Mouse (Mus musculus): ENCODE results near the gene Cma1. TPM values are rescaled to one million over a fixed set of nuclear protein-coding genes. Genes with fewer than 3 reads are reported as not detected.

The Cma1 gene
- polyA plus RNA-seq, 1 experiment from 2014 or later = not detected

- peak overlapping the region; percentile 56; the same call in 1 of the 2 replicates for H3K27ac ChIP-seq (replicated peaks; ENCODE audit: low read depth, low read length)
- no peak; the same call in 1 of the 2 replicates for ATAC-seq (replicated peaks; ENCODE audit: insufficient number of reproducible peaks, low FRiP score, low TSS enrichment, low read depth)
These were observed 44.1 kb downstream of the Cma1 start for GRCm38 (mm10) chr14:55900414-55900755.

GRCm38 (mm10) chr14:55899701-55900413, 44.6 kb downstream of the Cma1 start, which contains the start of gene Sdr39u1:
TSS of gene Sdr39u1 (minus strand) at chr14:55900293.
- WGBS = 3% methylated on average over 39 of the region's 39 CpGs
- H3K4me3 ChIP-seq (ENCODE audit: low read depth, low read length) = peak within 1 kb of the TSS; percentile 42
- H3K27ac ChIP-seq (replicated peaks; ENCODE audit: low read depth, low read length) = peak within 1 kb of the TSS; percentile 56
- H3K9ac ChIP-seq (replicated peaks; ENCODE audit: low read length) = peak within 1 kb of the TSS; percentile 79
- H3K9me3 ChIP-seq (replicated peaks; ENCODE audit: control insufficient read depth, low read length) = no peaks in the 10 kb centered on the region
- H3K4me2 ChIP-seq (ENCODE audit: low read depth, low read length) = peak within 1 kb of the TSS; percentile 88
- H3K36me3 ChIP-seq (replicated peaks; ENCODE audit: control insufficient read depth, insufficient read depth, low read depth, low read length) = peaks cover 3% of the 10 kb centered on the region; the same call in 1 of the 2 replicates
- DNase-seq (ENCODE audit: low spot score) (peak; percentile 93), ATAC-seq (replicated peaks; ENCODE audit: insufficient number of reproducible peaks, low FRiP score, low TSS enrichment, low read depth) (peak; percentile 86)
- H3K27me3 ChIP-seq (ENCODE audit: control insufficient read depth, insufficient read depth, low read length) = no peaks in the 10 kb centered on the region
- H3K4me1 ChIP-seq (ENCODE audit: control insufficient read depth, insufficient read depth, low read length) = no peaks in the 10 kb centered on the region

More at GRCm38 (mm10) chr14:55900414-55900755, 44.1 kb downstream of the Cma1 start:
- peak overlapping the region; percentile 79 for H3K9ac ChIP-seq (replicated peaks; ENCODE audit: low read length)
- H3K36me3 ChIP-seq (replicated peaks; ENCODE audit: control insufficient read depth, insufficient read depth, low read depth, low read length) = peaks cover 3% of the 10 kb centered on the region; the same call in 1 of the 2 replicates
- H3K4me2 ChIP-seq (ENCODE audit: low read depth, low read length) = peak overlapping the region; percentile 88
- 8% methylated on average over 12 of the region's 12 CpGs for WGBS
- peak overlapping the region; percentile 42 for H3K4me3 ChIP-seq (ENCODE audit: low read depth, low read length)
- H3K27me3 ChIP-seq (ENCODE audit: control insufficient read depth, insufficient read depth, low read length) = no peaks in the 10 kb centered on the region
- no peaks in the 10 kb centered on the region for H3K4me1 ChIP-seq (ENCODE audit: control insufficient read depth, insufficient read depth, low read length)
- no peak for DNase-seq (ENCODE audit: low spot score)
- H3K9me3 ChIP-seq (replicated peaks; ENCODE audit: control insufficient read depth, low read length) = no peaks in the 10 kb centered on the region

GRCm38 (mm10) chr14:55898947-55899346, 45.5 kb downstream of the Cma1 start:
- no peak overlapping the region for H3K9ac ChIP-seq (replicated peaks; ENCODE audit: low read length)
- H3K4me2 ChIP-seq (ENCODE audit: low read depth, low read length) = no peak overlapping the region; the same call in 1 of the 2 replicates
- H3K27me3 ChIP-seq (ENCODE audit: control insufficient read depth, insufficient read depth, low read length) = no peaks in the 10 kb centered on the region
- H3K36me3 ChIP-seq (replicated peaks; ENCODE audit: control insufficient read depth, insufficient read depth, low read depth, low read length) = peaks cover 7% of the 10 kb centered on the region; the same call in 1 of the 2 replicates
- WGBS = 82% methylated on average over 7 of the region's 7 CpGs
- no peaks in the 10 kb centered on the region for H3K9me3 ChIP-seq (replicated peaks; ENCODE audit: control insufficient read depth, low read length)
- H3K27ac ChIP-seq (replicated peaks; ENCODE audit: low read depth, low read length) = no peak overlapping the region
- no peak overlapping the region for H3K4me3 ChIP-seq (ENCODE audit: low read depth, low read length)
- ATAC-seq (replicated peaks; ENCODE audit: insufficient number of reproducible peaks, low FRiP score, low TSS enrichment, low read depth) (no peak), DNase-seq (ENCODE audit: low spot score) (no peak)
- H3K4me1 ChIP-seq (ENCODE audit: control insufficient read depth, insufficient read depth, low read length) = no peaks in the 10 kb centered on the region

- Histone ChIP-seq H3K4me1 (ENCODE audit: control insufficient read depth, insufficient read depth, low read length) (no peaks in the 10 kb centered on the region), H3K4me2 (ENCODE audit: low read depth, low read length) (no peak overlapping the region), H3K27ac (replicated peaks; ENCODE audit: low read depth, low read length) (no peak overlapping the region), H3K4me3 (ENCODE audit: low read depth, low read length) (no peak overlapping the region), H3K9me3 (replicated peaks; ENCODE audit: control insufficient read depth, low read length) (no peaks in the 10 kb centered on the region), H3K27me3 (ENCODE audit: control insufficient read depth, insufficient read depth, low read length) (no peaks in the 10 kb centered on the region), H3K36me3 (replicated peaks; ENCODE audit: control insufficient read depth, insufficient read depth, low read depth, low read length) (peaks cover 7% of the 10 kb centered on the region; the same call in 1 of the 2 replicates), H3K9ac (replicated peaks; ENCODE audit: low read length) (no peak overlapping the region)
- DNase-seq (ENCODE audit: low spot score) (no peak), ATAC-seq (replicated peaks; ENCODE audit: insufficient number of reproducible peaks, low FRiP score, low TSS enrichment, low read depth) (no peak)
- 93% methylated on average over 12 of the region's 12 CpGs for WGBS
These were observed 46.8 kb downstream of the Cma1 start for GRCm38 (mm10) chr14:55897671-55898070.

Other genes starting within 250 kb of the Cma1 start
- 1.1 and 1.5 TPM in 2 replicates for gene Tgm1, start 230.7 kb downstream of the Cma1 start, polyA plus RNA-seq (2014; fragmentation: Nextera tagmentation; extraction: Ambion mirVana)
- gene Rabggta, start 222.4 kb downstream of the Cma1 start, polyA plus RNA-seq (2014; fragmentation: Nextera tagmentation; extraction: Ambion mirVana) = 19.9 and 21.5 TPM in 2 replicates
- gene Dhrs1, start 199.0 kb downstream of the Cma1 start, polyA plus RNA-seq (2014; fragmentation: Nextera tagmentation; extraction: Ambion mirVana) = 75.9 and 84.8 TPM in 2 replicates
- gene Nop9, start 199.0 kb downstream of the Cma1 start, polyA plus RNA-seq (2014; fragmentation: Nextera tagmentation; extraction: Ambion mirVana) = 53.8 and 59.4 TPM in 2 replicates
- gene Cideb, start 186.2 kb downstream of the Cma1 start, polyA plus RNA-seq (2014; fragmentation: Nextera tagmentation; extraction: Ambion mirVana) = 0.18 and 0.35 TPM in 2 replicates
- gene Ltb4r2, start 183.2 kb downstream of the Cma1 start, polyA plus RNA-seq (2014; fragmentation: Nextera tagmentation; extraction: Ambion mirVana) = 0.31 and 0.34 TPM in 2 replicates
- not detected in 2 replicates for gene Ltb4r1, start 178.7 kb downstream of the Cma1 start, polyA plus RNA-seq (2014; fragmentation: Nextera tagmentation; extraction: Ambion mirVana)
- 10.6 and 13.0 TPM in 2 replicates for gene Adcy4, start 160.6 kb downstream of the Cma1 start, polyA plus RNA-seq (2014; fragmentation: Nextera tagmentation; extraction: Ambion mirVana)
- 33.7 and 38.8 TPM in 2 replicates for gene Ripk3, start 155.8 kb downstream of the Cma1 start, polyA plus RNA-seq (2014; fragmentation: Nextera tagmentation; extraction: Ambion mirVana)
- gene Nfatc4, start 121.5 kb downstream of the Cma1 start, polyA plus RNA-seq (2014; fragmentation: Nextera tagmentation; extraction: Ambion mirVana) = 53.7 and 61.6 TPM in 2 replicates
- gene Nynrin, start 90.7 kb downstream of the Cma1 start, polyA plus RNA-seq (2014; fragmentation: Nextera tagmentation; extraction: Ambion mirVana) = 13.6 and 19.4 TPM in 2 replicates
- 0.07 and 0.17 TPM in 2 replicates for gene Cbln3, start 60.3 kb downstream of the Cma1 start, polyA plus RNA-seq (2014; fragmentation: Nextera tagmentation; extraction: Ambion mirVana)
- 10.4 and 11.9 TPM in 2 replicates for gene Khnyn, start 59.7 kb downstream of the Cma1 start, polyA plus RNA-seq (2014; fragmentation: Nextera tagmentation; extraction: Ambion mirVana)
- gene Sdr39u1, start 44.4 kb downstream of the Cma1 start, polyA plus RNA-seq (2014; fragmentation: Nextera tagmentation; extraction: Ambion mirVana) = 55.7 and 59.4 TPM in 2 replicates
- gene Cma2, start 6.3 kb upstream of the Cma1 start, polyA plus RNA-seq (2014; fragmentation: Nextera tagmentation; extraction: Ambion mirVana) = not detected in 2 replicates
- gene Mcpt1, start 73.3 kb upstream of the Cma1 start, polyA plus RNA-seq (2014; fragmentation: Nextera tagmentation; extraction: Ambion mirVana) = not detected in 2 replicates
- gene Mcpt9, start 85.8 kb upstream of the Cma1 start, polyA plus RNA-seq (2014; fragmentation: Nextera tagmentation; extraction: Ambion mirVana) = not detected in 2 replicates
- gene Mcpt2, start 97.4 kb upstream of the Cma1 start, polyA plus RNA-seq (2014; fragmentation: Nextera tagmentation; extraction: Ambion mirVana) = not detected in 2 replicates
- gene Mcpt4, start 117.6 kb upstream of the Cma1 start, polyA plus RNA-seq (2014; fragmentation: Nextera tagmentation; extraction: Ambion mirVana) = not detected in 2 replicates
- gene Mcpt8, start 140.6 kb upstream of the Cma1 start, polyA plus RNA-seq (2014; fragmentation: Nextera tagmentation; extraction: Ambion mirVana) = not detected in 2 replicates
- not detected in 2 replicates for gene Ctsg, start 157.9 kb upstream of the Cma1 start, polyA plus RNA-seq (2014; fragmentation: Nextera tagmentation; extraction: Ambion mirVana)
- not detected in 2 replicates for gene Gzme, start 175.9 kb upstream of the Cma1 start, polyA plus RNA-seq (2014; fragmentation: Nextera tagmentation; extraction: Ambion mirVana)
- not detected in 2 replicates for gene Gzmd, start 187.9 kb upstream of the Cma1 start, polyA plus RNA-seq (2014; fragmentation: Nextera tagmentation; extraction: Ambion mirVana)
- not detected in 2 replicates for gene Gzmg, start 214.9 kb upstream of the Cma1 start, polyA plus RNA-seq (2014; fragmentation: Nextera tagmentation; extraction: Ambion mirVana)
- gene Gzmn, start 229.9 kb upstream of the Cma1 start, polyA plus RNA-seq (2014; fragmentation: Nextera tagmentation; extraction: Ambion mirVana) = not detected in 2 replicates